Mouse (Mus musculus): ENCODE measurements around the gene Gpi1. TPM values are rescaled to one million over a fixed set of nuclear protein-coding genes. Genes with fewer than 3 reads are reported as not detected.

The Gpi1 gene
- polyA plus RNA-seq, 1 experiment from 2014 or later = 277 TPM

DNA sequence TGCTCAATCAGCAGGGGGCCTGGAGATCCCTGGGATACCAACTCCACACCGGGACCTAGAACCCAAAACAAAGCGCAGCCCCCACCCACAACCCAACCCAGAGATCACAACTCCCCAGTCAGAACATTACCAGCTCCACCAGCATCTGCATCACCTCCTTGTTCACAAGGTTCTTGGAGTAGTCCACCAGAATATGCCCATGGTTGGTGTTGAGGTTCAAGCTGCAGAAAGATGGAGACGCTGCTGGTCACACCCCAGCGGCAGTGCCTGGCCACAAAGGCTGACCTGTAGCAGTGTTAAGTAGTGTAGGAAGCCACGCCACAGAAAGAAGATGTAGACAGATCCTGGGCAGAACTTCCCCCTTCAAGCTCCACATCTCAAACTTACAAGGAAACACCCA, 983 bp downstream of the Gpi1 start:
- H3K9me3 ChIP-seq (replicated peaks) = no peaks in the 10 kb centered on the region

DNA sequence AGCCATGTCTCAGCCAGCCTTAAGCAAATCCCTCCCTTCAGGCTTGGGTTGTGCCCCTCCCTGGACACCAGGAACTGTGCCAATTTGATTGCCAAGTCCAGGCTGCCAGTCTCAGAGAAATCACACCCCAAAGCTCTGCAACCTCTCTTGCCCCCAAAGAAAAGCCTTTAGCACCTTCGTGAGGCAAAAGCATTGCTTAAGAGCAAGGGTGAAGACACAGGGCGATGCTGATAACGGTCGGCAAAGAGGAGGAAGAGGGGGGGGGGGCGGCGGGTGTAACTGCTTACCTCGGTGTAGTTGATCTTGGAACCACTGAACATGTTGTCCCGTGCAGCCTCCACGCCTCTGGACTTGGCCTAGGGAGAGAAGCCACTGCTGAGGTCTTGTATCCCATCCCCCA, 1.5 kb downstream of the Gpi1 start:
- H3K27me3 ChIP-seq = no peaks in the 10 kb centered on the region
- WGBS = 40% methylated on average over 9 of the region's 9 CpGs
- ATAC-seq (ENCODE audit: insufficient number of reproducible peaks, low FRiP score, low TSS enrichment, low read depth) = no peak
- peaks cover 38% of the 10 kb centered on the region for H3K4me1 ChIP-seq
- no peaks in the 10 kb centered on the region for H3K9me3 ChIP-seq (replicated peaks)
- peak overlapping the region; percentile 77 for H3K4me3 ChIP-seq (replicated peaks)
- H3K36me3 ChIP-seq = peaks cover 43% of the 10 kb centered on the region
- H3K9ac ChIP-seq = no peak overlapping the region
- peak overlapping the region; percentile 80 for H3K4me2 ChIP-seq (replicated peaks)
- no peak overlapping the region for H3K27ac ChIP-seq (replicated peaks)

More for the DNA sequence above, 983 bp downstream of the Gpi1 start:
- H3K36me3 ChIP-seq = peaks cover 38% of the 10 kb centered on the region
- WGBS = 10% methylated on average over 5 of the region's 5 CpGs
- H3K4me2 ChIP-seq (replicated peaks) = peak overlapping the region; percentile 80
- H3K4me3 ChIP-seq (replicated peaks) = peak overlapping the region; percentile 77
- no peak for ATAC-seq (ENCODE audit: insufficient number of reproducible peaks, low FRiP score, low TSS enrichment, low read depth)
- peak overlapping the region; percentile 71; the same call in 1 of the 2 replicates for H3K9ac ChIP-seq
- no peaks in the 10 kb centered on the region for H3K27me3 ChIP-seq
- peak overlapping the region; percentile 90; the same call in 1 of the 2 replicates for H3K27ac ChIP-seq (replicated peaks)
- peaks cover 38% of the 10 kb centered on the region for H3K4me1 ChIP-seq

DNA sequence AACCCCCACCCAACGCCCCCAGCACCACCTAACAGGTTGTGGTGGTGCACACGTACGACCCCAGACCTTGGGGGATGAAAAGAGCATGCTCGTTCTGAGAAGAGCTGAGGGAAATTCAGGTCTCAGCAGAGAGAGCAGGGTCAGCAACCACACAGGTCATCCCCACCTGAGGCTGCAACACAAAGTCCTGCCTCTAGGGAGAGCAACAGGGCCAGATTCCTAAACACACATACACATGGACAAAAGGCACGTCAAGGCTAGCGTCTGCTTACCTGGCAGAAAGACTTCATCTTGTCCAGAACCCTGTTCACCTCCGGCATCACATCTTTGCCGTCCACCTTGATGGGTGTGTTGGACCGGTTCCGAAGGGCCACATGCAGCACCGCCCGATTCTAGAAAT, 3.3 kb downstream of the Gpi1 start:
- Histone ChIP-seq H3K9me3 (replicated peaks) (no peaks in the 10 kb centered on the region), H3K27me3 (no peaks in the 10 kb centered on the region), H3K4me1 (peaks cover 35% of the 10 kb centered on the region), H3K4me2 (replicated peaks) (no peak overlapping the region), H3K9ac (no peak overlapping the region), H3K27ac (replicated peaks) (no peak overlapping the region), H3K4me3 (replicated peaks) (no peak overlapping the region), H3K36me3 (peaks cover 61% of the 10 kb centered on the region)
- no peak for ATAC-seq (ENCODE audit: insufficient number of reproducible peaks, low FRiP score, low TSS enrichment, low read depth)
- WGBS = 85% methylated on average over 12 of the region's 12 CpGs

DNA sequence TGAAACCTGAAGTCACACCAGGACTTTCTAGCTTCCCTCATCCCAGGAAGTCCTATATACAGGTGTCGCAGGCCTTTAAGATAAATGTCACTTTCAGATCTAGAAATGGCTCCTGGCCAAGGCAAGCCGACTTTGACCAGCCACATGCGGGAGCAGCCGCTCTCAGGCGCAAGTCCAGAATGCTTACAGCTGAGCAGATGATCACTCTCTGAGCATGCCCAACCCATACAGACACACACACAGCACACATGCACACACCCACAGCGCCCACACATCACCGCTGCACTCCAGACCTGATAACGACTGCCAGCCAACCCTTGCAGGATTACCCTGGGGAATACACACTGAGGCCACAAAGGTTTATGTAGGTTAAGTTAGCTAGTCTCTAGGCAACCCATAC, 4.0 kb downstream of the Gpi1 start:
- 75% methylated on average over 8 of the region's 8 CpGs for WGBS
- H3K36me3 ChIP-seq = peaks cover 69% of the 10 kb centered on the region
- no peaks in the 10 kb centered on the region for H3K27me3 ChIP-seq
- ATAC-seq (ENCODE audit: insufficient number of reproducible peaks, low FRiP score, low TSS enrichment, low read depth) = no peak
- no peak overlapping the region for H3K9ac ChIP-seq
- H3K27ac ChIP-seq (replicated peaks) = no peak overlapping the region
- H3K4me2 ChIP-seq (replicated peaks) = no peak overlapping the region
- H3K4me3 ChIP-seq (replicated peaks) = no peak overlapping the region
- peaks cover 35% of the 10 kb centered on the region for H3K4me1 ChIP-seq
- H3K9me3 ChIP-seq (replicated peaks) = no peaks in the 10 kb centered on the region

DNA sequence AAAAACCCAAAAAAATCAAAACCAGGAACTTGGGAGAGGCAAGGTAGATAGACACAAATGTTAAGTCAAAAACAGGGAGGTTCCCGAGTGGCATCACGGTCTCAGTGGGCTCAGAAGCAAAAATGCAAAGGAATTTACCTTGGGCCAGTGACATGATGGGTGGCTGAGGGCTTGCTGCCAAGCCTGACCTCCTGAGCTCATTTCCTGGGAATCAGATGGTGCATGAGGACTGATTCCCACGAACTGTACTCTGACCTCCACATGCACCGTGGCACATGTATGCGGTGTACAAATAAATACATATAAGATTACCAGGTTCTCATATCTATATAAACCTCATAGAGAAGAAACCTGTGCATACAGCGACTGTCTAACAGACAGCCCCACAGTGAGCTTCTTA, 5.8 kb downstream of the Gpi1 start:
- ATAC-seq (ENCODE audit: insufficient number of reproducible peaks, low FRiP score, low TSS enrichment, low read depth) = no peak

DNA sequence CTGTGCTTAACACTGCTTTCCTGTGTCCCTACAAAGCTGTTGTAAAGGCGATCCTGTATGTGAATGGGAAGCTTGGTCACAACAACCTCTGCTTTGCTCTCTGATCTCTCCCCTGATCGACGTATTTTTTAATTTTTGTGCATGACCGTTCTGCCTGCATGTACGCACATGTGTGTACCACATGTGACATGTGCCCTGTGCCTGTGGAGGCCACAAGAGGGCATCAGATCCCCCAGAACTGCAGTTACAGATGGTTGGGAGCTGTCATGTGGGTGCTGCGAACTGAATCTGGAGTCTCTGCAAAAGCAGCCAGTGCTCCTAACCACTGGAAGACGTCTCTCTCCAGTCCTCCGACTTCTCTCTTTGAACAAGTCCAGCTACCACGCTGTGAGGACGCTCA, 7.8 kb downstream of the Gpi1 start:
- Histone ChIP-seq H3K4me2 (replicated peaks) (no peak overlapping the region), H3K9ac (no peak overlapping the region), H3K36me3 (peaks cover 96% of the 10 kb centered on the region), H3K4me3 (replicated peaks) (no peak overlapping the region), H3K4me1 (peaks cover 9% of the 10 kb centered on the region), H3K9me3 (replicated peaks) (no peaks in the 10 kb centered on the region), H3K27ac (replicated peaks) (no peak overlapping the region), H3K27me3 (no peaks in the 10 kb centered on the region)
- ATAC-seq (ENCODE audit: insufficient number of reproducible peaks, low FRiP score, low TSS enrichment, low read depth) = no peak
- WGBS = 85% methylated on average over 10 of the region's 10 CpGs

More for the DNA sequence above, 5.8 kb downstream of the Gpi1 start:
- no peak overlapping the region for H3K4me2 ChIP-seq (replicated peaks)
- H3K4me1 ChIP-seq = peaks cover 29% of the 10 kb centered on the region
- WGBS = 93% methylated on average over 6 of the region's 6 CpGs
- peaks cover 86% of the 10 kb centered on the region for H3K36me3 ChIP-seq
- no peak overlapping the region for H3K9ac ChIP-seq
- no peaks in the 10 kb centered on the region for H3K9me3 ChIP-seq (replicated peaks)
- H3K4me3 ChIP-seq (replicated peaks) = no peak overlapping the region
- H3K27ac ChIP-seq (replicated peaks) = no peak overlapping the region
- H3K27me3 ChIP-seq = no peaks in the 10 kb centered on the region

DNA sequence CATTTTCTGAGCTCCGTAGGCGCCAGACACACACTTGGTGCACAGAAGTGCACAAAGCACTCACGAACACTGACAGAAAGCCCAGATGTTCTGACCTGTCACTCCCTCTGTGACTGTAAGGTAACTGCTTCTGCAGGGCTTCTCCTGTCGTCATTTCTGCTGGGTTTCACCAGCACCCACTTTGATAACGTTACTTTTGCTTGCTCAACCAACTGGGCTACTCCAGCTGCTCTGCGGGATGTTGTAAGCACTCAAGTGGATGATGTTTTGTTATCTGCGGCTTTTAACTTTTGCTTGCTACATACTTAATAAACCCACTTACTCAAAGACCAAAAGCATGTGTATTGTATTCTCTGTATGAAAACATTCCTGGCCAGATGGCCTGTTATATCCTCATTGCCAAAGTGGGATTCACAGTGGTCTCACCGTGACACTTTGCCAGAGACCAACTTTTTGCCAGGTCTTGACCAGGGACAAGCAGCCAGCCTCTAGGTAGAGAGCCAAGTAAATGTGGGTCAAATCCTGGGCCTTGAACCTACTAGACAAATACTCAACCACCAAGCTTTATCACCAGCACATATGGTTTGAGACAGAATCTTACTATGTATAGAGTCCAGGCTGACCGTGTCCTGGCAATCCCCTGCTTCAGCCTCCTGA, 8.4 kb downstream of the Gpi1 start:
- Histone ChIP-seq H3K4me1 (peaks cover 7% of the 10 kb centered on the region; the same call in 1 of the 2 replicates), H3K27me3 (no peaks in the 10 kb centered on the region), H3K4me2 (replicated peaks) (no peak overlapping the region), H3K9ac (no peak overlapping the region), H3K4me3 (replicated peaks) (no peak overlapping the region), H3K27ac (replicated peaks) (no peak overlapping the region), H3K9me3 (replicated peaks) (no peaks in the 10 kb centered on the region), H3K36me3 (peaks cover 96% of the 10 kb centered on the region)
- 86% methylated on average over 9 of the region's 9 CpGs for WGBS
- ATAC-seq (ENCODE audit: insufficient number of reproducible peaks, low FRiP score, low TSS enrichment, low read depth) = no peak

DNA sequence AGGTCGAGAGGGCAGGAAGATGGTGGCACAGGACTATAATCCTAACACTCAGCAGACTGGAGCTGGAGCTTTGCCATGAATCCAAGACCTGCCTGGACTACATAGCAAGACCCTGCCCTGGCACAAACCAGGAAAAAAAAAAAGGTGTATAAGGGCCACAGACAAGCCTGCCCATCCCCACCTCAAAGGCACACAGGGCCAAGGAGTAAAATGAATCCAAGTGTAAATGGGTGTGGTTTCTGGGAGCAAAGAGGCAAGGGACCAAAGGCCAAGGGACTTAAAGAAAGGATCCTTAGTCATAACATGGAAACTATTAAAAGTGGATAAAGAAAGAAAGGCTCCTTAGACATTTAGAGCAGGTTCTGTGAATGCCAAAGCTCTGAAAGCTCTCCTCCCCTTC, 11.6 kb downstream of the Gpi1 start:
- Histone ChIP-seq H3K9me3 (replicated peaks) (no peaks in the 10 kb centered on the region), H3K27ac (replicated peaks) (no peak overlapping the region)
- 69% methylated on average over 1 of the region's 1 CpGs for WGBS

DNA sequence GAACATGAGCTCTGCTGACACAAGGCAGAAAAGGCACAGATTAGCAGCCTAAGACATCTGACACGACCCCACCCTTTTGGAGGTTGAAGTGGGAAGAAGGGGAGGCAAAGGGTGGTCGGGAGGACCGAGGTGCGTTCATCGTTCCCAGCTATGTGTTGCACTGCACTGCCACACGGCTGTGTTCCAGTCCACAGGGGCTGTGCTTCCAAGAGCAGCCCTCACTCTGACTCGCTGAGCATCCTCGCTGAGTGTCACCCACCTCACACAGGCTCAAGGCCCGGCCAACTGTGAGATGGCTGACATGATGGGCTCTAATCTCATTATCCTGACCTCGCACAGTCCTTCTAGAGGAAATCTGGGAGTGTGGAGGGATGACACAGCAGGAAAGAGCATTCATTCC, 13.7 kb downstream of the Gpi1 start:
- no peaks in the 10 kb centered on the region for H3K27me3 ChIP-seq
- H3K27ac ChIP-seq (replicated peaks) = no peak overlapping the region

More for the DNA sequence above, 11.6 kb downstream of the Gpi1 start:
- Histone ChIP-seq H3K4me2 (replicated peaks) (no peak overlapping the region), H3K36me3 (peaks cover 99% of the 10 kb centered on the region), H3K27me3 (no peaks in the 10 kb centered on the region), H3K9ac (no peak overlapping the region), H3K4me1 (no peaks in the 10 kb centered on the region), H3K4me3 (replicated peaks) (no peak overlapping the region)
- no peak for ATAC-seq (ENCODE audit: insufficient number of reproducible peaks, low FRiP score, low TSS enrichment, low read depth)

DNA sequence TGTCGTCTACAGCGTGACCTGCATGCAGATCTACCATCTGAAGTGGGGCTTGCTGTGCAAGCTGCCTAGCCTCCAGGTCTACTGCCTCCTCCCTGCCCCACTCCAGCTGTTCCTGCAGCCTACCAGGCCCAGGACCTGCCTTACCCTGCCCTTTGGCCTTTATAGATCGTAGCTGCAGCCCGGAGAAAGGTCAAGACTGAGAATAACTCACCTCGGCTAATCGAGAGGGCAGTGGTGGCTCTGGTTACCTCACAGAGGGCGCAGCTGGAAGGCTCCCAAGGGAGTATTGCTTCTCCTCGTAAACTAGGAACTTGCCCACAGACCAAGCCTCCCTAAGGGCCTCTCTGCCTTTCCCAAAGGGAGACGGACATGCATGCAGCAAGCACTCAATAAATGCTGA, 14.7 kb downstream of the Gpi1 start:
- H3K36me3 ChIP-seq = peaks cover 97% of the 10 kb centered on the region
- H3K4me3 ChIP-seq (replicated peaks) = no peak overlapping the region
- H3K4me2 ChIP-seq (replicated peaks) = no peak overlapping the region
- no peak overlapping the region for H3K9ac ChIP-seq
- no peaks in the 10 kb centered on the region for H3K27me3 ChIP-seq
- no peaks in the 10 kb centered on the region for H3K9me3 ChIP-seq (replicated peaks)
- H3K27ac ChIP-seq (replicated peaks) = no peak overlapping the region
- no peaks in the 10 kb centered on the region for H3K4me1 ChIP-seq
- ATAC-seq (ENCODE audit: insufficient number of reproducible peaks, low FRiP score, low TSS enrichment, low read depth) = no peak
- 84% methylated on average over 9 of the region's 9 CpGs for WGBS

More for the DNA sequence above, 13.7 kb downstream of the Gpi1 start:
- Histone ChIP-seq H3K4me3 (replicated peaks) (no peak overlapping the region), H3K9ac (no peak overlapping the region), H3K4me2 (replicated peaks) (no peak overlapping the region), H3K9me3 (replicated peaks) (no peaks in the 10 kb centered on the region), H3K36me3 (peaks cover 97% of the 10 kb centered on the region), H3K4me1 (no peaks in the 10 kb centered on the region)
- no peak for ATAC-seq (ENCODE audit: insufficient number of reproducible peaks, low FRiP score, low TSS enrichment, low read depth)
- WGBS = 89% methylated on average over 10 of the region's 10 CpGs

DNA sequence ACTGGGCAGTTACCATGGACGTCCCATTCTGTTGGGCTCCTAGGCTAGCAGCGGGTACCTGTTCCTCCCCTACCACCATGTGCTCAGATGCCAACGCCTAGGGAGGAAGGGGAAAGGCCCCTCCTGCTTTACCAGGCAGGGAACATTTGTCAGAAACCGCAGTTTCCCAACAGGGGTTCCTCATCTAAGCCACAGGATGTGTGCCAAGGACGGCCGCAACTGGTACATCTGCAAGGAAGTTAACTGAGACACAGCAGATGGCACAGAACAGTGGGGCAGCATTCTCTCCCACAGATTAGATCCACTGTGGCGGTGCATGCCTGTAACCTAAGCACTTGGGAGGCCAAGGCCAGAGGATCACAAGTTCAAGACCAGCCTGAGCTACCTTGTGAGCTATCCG, 15.5 kb downstream of the Gpi1 start:
- H3K9ac ChIP-seq = no peak overlapping the region
- ATAC-seq (ENCODE audit: insufficient number of reproducible peaks, low FRiP score, low TSS enrichment, low read depth) = no peak
- peaks cover 95% of the 10 kb centered on the region for H3K36me3 ChIP-seq
- no peaks in the 10 kb centered on the region for H3K27me3 ChIP-seq
- no peak overlapping the region for H3K4me2 ChIP-seq (replicated peaks)
- H3K9me3 ChIP-seq (replicated peaks) = no peaks in the 10 kb centered on the region
- H3K4me1 ChIP-seq = no peaks in the 10 kb centered on the region
- H3K27ac ChIP-seq (replicated peaks) = no peak overlapping the region
- H3K4me3 ChIP-seq (replicated peaks) = no peak overlapping the region
- 90% methylated on average over 8 of the region's 8 CpGs for WGBS

DNA sequence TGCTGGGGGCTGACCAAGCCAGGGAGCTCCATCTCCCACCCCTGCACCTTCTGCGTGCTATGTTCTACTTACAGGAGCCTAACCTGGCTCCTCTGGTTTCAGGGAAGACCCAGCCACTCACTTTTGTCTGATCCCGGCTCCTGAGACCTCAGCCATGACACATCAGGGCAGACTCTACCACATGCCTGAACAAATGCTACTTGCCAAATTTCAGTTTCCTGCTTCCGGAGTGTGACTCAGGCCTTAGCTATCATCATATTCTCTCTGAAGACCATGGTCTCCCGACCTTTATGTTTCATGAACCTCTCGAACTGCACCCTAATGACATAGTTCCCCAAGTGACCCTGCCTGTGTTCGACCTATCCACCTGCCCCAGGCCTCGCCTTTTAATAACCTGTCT, 16.9 kb downstream of the Gpi1 start:
- H3K4me2 ChIP-seq (replicated peaks) = no peak overlapping the region
- no peaks in the 10 kb centered on the region for H3K4me1 ChIP-seq
- no peak overlapping the region for H3K27ac ChIP-seq (replicated peaks)
- no peaks in the 10 kb centered on the region for H3K9me3 ChIP-seq (replicated peaks)
- WGBS = 89% methylated on average over 7 of the region's 7 CpGs
- H3K9ac ChIP-seq = no peak overlapping the region
- no peak overlapping the region for H3K4me3 ChIP-seq (replicated peaks)
- peaks cover 94% of the 10 kb centered on the region for H3K36me3 ChIP-seq
- no peak for ATAC-seq (ENCODE audit: insufficient number of reproducible peaks, low FRiP score, low TSS enrichment, low read depth)
- H3K27me3 ChIP-seq = no peaks in the 10 kb centered on the region

Data from embryonic facial prominence, embryonic 15.5 days (tissue).